Mouse (Mus musculus): ENCODE measurements around the gene Olfr250.
"Not testable (repeated sequence)": the region's sequence is repeated elsewhere in the genome, so short reads cannot be mapped to it uniquely, and the experiment has no call there.

Gene Olfr250

GRCm38 (mm10) chr9:38366596-38366995 lies at the start of gene Olfr250:
Olfr250 (plus strand) TSS chr9:38366896.
- no peak for DNase-seq (ENCODE audit: low spot score)

- no peak for DNase-seq (ENCODE audit: low spot score)
Measured at GRCm38 (mm10) chr9:38328760-38329159, 37.9 kb upstream of the Olfr250 start, which contains the start of gene Olfr25. Olfr25 (plus strand) TSS chr9:38329060.

- no peak for DNase-seq (ENCODE audit: low spot score)
Measured at GRCm38 (mm10) chr9:38348111-38348510, 18.6 kb upstream of the Olfr250 start, which contains the start of gene Olfr898. Olfr898 (plus strand) TSS chr9:38348411.

- DNase-seq (ENCODE audit: low spot score): no peak
Measured at GRCm38 (mm10) chr9:38376786-38377185, 10.1 kb downstream of the Olfr250 start, which contains the start of gene Olfr251. Olfr251 (plus strand) TSS chr9:38377086.

- no peak for DNase-seq (ENCODE audit: low spot score)
Measured at GRCm38 (mm10) chr9:38401398-38401797, 34.7 kb downstream of the Olfr250 start, which contains the start of gene Olfr147. Olfr147 (plus strand) TSS chr9:38401698.

- not testable (repeated sequence) for DNase-seq (ENCODE audit: low spot score)
Measured at GRCm38 (mm10) chr9:38407502-38407901, 40.8 kb downstream of the Olfr250 start.

- not testable (repeated sequence) for DNase-seq (ENCODE audit: low spot score)
Measured at GRCm38 (mm10) chr9:38413502-38413901, 46.8 kb downstream of the Olfr250 start.
